Mouse (Mus musculus): ENCODE measurements around the gene Tubd1. TPM values are rescaled to one million over a fixed set of nuclear protein-coding genes. Genes with fewer than 3 reads are reported as not detected.

Tubd1 gene
- polyA plus RNA-seq, 1 experiment from 2014 or later = 10.3 TPM

DNA sequence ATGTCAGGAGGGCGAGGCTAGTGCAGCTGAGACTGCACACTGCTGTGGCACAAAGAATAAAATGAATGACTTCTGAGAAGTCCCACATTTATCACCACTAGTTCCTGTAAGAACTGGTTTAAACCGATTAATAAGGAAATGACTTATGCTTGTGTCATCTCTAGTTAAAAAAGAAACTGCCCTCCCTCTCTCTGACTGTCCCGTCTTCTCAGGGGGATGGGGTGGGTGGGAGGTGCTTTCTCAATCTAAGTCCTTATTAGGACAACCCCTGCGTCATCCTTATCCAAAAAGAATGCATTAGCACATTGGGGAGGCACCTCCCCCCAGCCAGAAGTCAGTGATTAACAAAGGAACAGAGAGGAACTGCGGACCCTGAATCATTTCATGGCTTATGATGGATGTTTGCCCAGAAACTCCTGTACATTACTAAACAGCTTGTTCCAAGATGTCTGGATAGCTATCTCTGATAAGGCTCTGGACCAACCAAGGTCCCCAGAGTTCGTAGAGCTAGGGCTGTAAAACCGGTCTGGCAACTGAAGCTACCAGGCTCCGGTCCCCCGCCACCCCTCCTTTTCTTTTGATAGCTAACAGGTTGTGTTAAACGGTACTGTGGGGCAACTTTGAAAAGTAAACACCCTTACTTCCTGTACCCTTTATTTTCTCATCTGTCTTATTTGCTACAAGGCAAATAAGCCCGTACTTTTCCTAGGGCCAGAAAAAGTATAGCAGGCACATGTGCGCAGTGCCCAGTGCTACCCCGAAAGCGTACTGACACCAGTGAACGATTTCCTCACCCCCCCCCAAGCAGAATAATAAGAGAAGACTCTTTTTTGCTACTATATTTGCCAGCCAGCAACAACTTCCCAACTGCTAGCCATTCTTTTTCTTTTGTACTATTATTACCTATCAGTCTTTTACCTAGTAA is 42.3 kb downstream of the Tubd1 start:
- Histone ChIP-seq H3K27me3 (no peaks in the 10 kb centered on the region), H3K27ac (peak overlapping the region; percentile 91), H3K4me3 (replicated peaks) (peak overlapping the region; percentile 50), H3K9ac (peak overlapping the region; percentile 53; the same call in 1 of the 2 replicates), H3K4me2 (peak overlapping the region; percentile 60), H3K9me3 (replicated peaks) (no peaks in the 10 kb centered on the region), H3K36me3 (peaks cover 10% of the 10 kb centered on the region), H3K4me1 (peaks cover 28% of the 10 kb centered on the region)
- ATAC-seq (replicated peaks; ENCODE audit: low FRiP score) = peak; percentile 92
- WGBS = 5% methylated on average over 15 of the region's 15 CpGs

DNA sequence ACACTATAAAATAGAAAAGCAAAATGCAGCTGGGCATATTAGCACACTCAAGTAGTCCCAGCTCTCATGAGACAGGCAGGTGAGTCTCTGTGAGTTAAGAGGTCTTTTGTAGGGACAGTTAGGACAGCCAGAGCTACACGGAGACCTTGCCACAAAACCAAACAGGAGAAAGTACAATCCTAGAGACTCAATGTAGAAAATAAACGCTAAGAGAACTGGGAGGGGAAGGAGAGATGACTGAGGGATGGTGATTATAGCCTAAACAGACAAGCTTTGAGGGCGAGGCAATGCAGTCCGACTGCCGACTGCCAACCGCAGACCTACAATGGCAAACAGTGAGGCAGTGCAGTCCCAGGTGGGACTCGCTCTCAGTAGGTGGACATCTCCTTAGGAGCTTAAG is 43.0 kb downstream of the Tubd1 start:
- Histone ChIP-seq H3K4me3 (replicated peaks) (no peak overlapping the region), H3K9me3 (replicated peaks) (no peaks in the 10 kb centered on the region), H3K9ac (no peak overlapping the region), H3K27me3 (no peaks in the 10 kb centered on the region), H3K4me1 (peaks cover 34% of the 10 kb centered on the region), H3K27ac (peak overlapping the region; percentile 91), H3K36me3 (peaks cover 8% of the 10 kb centered on the region), H3K4me2 (peak overlapping the region; percentile 60; the same call in 1 of the 2 replicates)
- WGBS = 46% methylated on average over 7 of the region's 7 CpGs
- no peak for ATAC-seq (replicated peaks; ENCODE audit: low FRiP score)

DNA sequence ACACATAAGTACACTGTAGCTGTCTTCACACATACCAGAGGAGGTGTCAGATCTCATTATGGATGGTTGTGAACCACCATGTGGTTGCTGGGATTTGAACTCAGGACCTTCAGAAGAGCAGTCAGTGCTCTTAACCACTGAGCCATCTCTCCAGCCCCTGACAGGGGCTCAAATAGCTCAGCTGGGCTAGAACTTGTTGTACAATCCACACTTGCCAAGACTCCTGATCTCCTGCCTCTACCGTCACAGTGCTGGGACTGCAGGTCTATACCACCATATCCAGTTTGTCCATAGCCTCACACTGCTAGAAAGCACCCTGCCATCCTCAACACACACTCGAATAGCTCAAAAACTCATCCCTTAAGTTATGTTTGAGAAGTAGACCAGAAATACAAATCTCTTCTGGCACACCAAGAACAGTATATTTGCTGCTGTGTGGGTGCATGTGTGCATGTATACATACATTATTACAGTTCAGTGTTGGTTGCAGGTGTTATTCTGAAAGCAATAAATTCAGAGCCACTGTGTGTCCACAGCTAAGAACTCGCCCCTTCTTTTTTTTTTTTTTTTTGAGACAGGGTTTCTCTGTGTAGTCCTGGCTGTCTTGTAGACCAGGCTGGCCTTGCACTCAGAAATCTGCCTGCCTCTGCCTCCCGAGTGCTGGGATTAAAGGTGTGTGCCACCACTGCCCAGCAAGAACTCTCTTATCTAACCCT is 44.0 kb downstream of the Tubd1 start:
- Histone ChIP-seq H3K4me1 (peaks cover 39% of the 10 kb centered on the region), H3K4me3 (replicated peaks) (no peak overlapping the region), H3K36me3 (peaks cover 5% of the 10 kb centered on the region; the same call in 1 of the 2 replicates), H3K4me2 (no peak overlapping the region), H3K9ac (no peak overlapping the region), H3K27ac (no peak overlapping the region), H3K9me3 (replicated peaks) (no peaks in the 10 kb centered on the region), H3K27me3 (no peaks in the 10 kb centered on the region)
- 94% methylated on average over 4 of the region's 4 CpGs for WGBS
- ATAC-seq (replicated peaks; ENCODE audit: low FRiP score) = no peak

DNA sequence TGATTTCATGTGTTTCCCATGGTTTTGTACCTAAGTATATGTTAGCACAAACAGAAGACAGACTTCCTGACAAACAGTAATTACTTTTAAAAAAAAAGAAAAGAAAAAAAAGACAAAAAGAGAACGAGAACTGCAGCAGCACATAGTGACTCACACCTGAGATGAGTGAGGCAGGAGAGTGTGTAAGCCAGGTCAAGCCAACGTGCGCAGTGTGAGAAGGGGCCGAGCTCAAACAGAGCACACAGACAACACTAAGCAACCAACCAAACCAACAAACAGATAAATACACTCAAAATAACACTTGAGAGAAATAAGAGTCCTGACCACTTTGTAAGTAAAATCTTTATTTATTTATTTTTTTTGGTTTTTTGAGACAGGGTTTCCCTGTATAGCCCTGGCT is 45.3 kb downstream of the Tubd1 start:
- Histone ChIP-seq H3K27me3 (no peaks in the 10 kb centered on the region), H3K4me1 (peaks cover 42% of the 10 kb centered on the region), H3K36me3 (peaks cover under 1% of the 10 kb centered on the region; the same call in 1 of the 2 replicates), H3K4me2 (no peak overlapping the region), H3K27ac (no peak overlapping the region), H3K9me3 (replicated peaks) (no peaks in the 10 kb centered on the region), H3K9ac (no peak overlapping the region), H3K4me3 (replicated peaks) (no peak overlapping the region)
- WGBS = 88% methylated on average over 4 of the region's 4 CpGs
- ATAC-seq (replicated peaks; ENCODE audit: low FRiP score) = no peak

DNA sequence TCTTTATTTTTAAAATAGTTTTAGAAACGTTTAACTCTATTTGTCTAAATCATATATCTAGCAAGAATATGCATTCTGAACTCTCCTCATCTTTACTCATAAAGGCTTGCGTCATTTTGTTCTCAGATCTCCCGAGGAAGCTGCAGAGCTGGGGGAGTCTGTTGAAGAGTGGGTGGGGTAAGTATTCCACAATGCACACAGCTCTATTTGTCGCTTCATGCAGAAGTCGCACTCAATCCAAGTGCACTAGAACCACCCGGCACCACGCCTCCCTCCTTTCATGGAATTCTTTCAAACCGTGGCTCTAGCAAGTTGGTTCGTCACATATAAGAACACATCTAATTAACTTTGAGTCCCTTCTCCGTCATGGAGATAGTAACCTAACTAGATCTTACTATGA is 45.8 kb downstream of the Tubd1 start:
- Histone ChIP-seq H3K27me3 (no peaks in the 10 kb centered on the region), H3K4me2 (no peak overlapping the region), H3K9ac (no peak overlapping the region), H3K36me3 (no peaks in the 10 kb centered on the region), H3K9me3 (replicated peaks) (no peaks in the 10 kb centered on the region), H3K4me3 (replicated peaks) (no peak overlapping the region), H3K27ac (no peak overlapping the region), H3K4me1 (peaks cover 38% of the 10 kb centered on the region)
- ATAC-seq (replicated peaks; ENCODE audit: low FRiP score) = no peak
- 92% methylated on average over 10 of the region's 10 CpGs for WGBS

DNA sequence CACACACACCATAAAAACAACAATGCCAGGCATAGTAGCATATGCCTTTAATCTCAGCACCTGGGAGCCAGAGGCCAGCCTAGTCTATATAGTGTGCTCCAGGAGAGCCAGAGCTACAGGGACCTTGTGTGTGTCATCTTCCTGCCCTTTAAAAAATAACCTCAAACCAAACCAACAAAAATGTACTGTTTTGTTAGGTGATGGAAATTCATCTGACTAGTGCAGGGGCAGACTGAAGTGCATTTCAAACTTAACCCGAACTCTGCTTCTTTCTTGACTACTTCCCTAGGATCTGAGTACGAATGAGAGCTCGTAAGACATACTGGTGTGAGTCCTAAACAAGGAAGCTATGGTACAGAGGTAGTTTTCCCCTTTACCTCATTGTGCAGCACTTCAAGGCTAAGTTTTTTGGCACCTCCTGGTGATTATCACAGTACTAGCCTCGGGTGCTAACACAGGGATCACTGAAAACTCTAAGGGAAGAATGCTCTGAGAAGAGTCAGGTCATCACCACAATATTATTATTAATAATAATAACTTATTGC is 46.6 kb downstream of the Tubd1 start:
- Histone ChIP-seq H3K4me1 (peaks cover 33% of the 10 kb centered on the region), H3K9ac (no peak overlapping the region), H3K9me3 (replicated peaks) (no peaks in the 10 kb centered on the region), H3K36me3 (no peaks in the 10 kb centered on the region), H3K4me3 (replicated peaks) (no peak overlapping the region), H3K4me2 (no peak overlapping the region), H3K27me3 (no peaks in the 10 kb centered on the region), H3K27ac (no peak overlapping the region)
- WGBS = 79% methylated on average over 4 of the region's 4 CpGs
- ATAC-seq (replicated peaks; ENCODE audit: low FRiP score) = no peak

DNA sequence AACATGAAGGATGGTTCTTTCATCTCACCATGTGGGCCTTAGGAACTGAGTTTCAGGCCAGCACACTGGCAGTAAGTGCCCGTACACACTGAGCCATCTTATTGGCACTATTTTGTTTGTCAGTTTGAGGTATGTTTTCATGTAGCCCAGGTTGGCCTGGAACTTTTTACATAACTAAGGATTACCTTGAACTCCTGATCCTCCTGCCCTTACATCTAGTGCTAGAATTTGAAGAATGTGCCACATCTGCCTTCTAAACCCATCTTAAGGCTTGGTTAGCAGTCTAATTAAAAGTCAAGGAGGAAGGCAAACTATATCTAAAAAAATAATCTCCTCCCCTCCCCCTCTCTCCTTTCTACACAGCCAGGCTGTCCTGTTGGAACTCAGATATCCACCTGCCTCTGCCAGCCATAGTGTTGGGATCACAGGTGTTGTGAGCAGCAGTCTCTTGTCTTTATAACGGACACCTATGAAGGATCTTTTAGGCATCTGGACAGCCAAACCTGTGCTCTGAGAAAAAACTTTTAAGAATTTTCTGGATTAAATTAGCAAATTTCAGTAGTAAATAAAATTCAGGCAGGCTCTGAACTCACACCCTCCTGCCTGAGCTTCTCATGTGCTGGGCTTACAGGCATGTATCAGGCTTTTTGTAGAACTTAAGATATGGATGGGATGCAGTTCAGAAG is 47.3 kb downstream of the Tubd1 start:
- peaks cover 28% of the 10 kb centered on the region for H3K4me1 ChIP-seq
- no peaks in the 10 kb centered on the region for H3K36me3 ChIP-seq
- H3K4me2 ChIP-seq = no peak overlapping the region
- no peaks in the 10 kb centered on the region for H3K27me3 ChIP-seq
- 91% methylated on average over 2 of the region's 2 CpGs for WGBS
- no peak for ATAC-seq (replicated peaks; ENCODE audit: low FRiP score)
- H3K4me3 ChIP-seq (replicated peaks) = no peak overlapping the region
- H3K9ac ChIP-seq = no peak overlapping the region
- no peaks in the 10 kb centered on the region for H3K9me3 ChIP-seq (replicated peaks)
- peak overlapping the region; percentile 58 for H3K27ac ChIP-seq

DNA sequence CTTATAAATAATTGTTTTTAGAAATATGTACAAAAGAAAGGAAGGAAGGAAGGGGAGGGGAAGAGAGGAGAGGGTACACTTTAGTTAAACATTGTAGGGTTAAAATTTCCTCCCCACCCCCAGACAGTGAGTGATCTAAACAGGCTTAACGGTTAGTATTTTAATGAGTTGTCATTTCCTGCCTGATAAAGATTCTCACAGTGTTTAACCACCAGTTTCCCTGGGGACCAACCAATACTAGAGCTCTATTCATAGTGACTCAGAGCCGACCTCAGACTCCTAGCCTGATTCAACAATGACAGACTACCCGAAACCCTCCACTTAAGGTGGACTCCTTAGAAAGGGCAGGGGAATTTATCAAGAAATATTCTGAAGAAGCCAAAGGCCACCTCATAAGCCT is 48.2 kb downstream of the Tubd1 start:
- ATAC-seq (replicated peaks; ENCODE audit: low FRiP score) = no peak
- peak overlapping the region; percentile 37; the same call in 1 of the 2 replicates for H3K27ac ChIP-seq
- peaks cover 19% of the 10 kb centered on the region for H3K4me1 ChIP-seq
- H3K27me3 ChIP-seq = no peaks in the 10 kb centered on the region
- no peak overlapping the region for H3K4me2 ChIP-seq
- no peak overlapping the region for H3K9ac ChIP-seq
- no peak overlapping the region for H3K4me3 ChIP-seq (replicated peaks)
- no peaks in the 10 kb centered on the region for H3K9me3 ChIP-seq (replicated peaks)
- 21% methylated on average over 3 of the region's 3 CpGs for WGBS
- no peaks in the 10 kb centered on the region for H3K36me3 ChIP-seq

DNA sequence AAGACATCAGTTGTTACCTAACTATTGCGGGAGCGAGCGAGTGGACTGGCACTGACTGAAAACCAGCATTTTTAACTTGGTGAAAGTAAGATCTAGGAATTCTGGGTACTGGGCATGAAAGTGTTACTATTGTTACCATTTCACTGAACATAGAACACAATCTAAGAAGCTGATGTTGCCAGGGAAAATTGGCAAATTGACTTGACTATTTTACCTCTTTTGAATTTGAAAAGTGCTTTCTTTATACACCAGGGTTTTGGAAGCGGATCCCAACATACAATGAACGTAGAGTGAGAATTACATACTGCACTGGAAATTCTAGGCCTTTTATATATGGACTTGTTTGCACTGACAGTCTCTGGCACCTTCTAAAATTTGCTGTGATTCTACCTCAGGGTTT is 48.7 kb downstream of the Tubd1 start:
- Histone ChIP-seq H3K9me3 (replicated peaks) (no peaks in the 10 kb centered on the region), H3K4me1 (peaks cover 16% of the 10 kb centered on the region), H3K9ac (no peak overlapping the region), H3K4me3 (replicated peaks) (no peak overlapping the region), H3K27ac (peak overlapping the region; percentile 37; the same call in 1 of the 2 replicates), H3K36me3 (no peaks in the 10 kb centered on the region), H3K27me3 (no peaks in the 10 kb centered on the region), H3K4me2 (no peak overlapping the region)
- no peak for ATAC-seq (replicated peaks; ENCODE audit: low FRiP score)
- 89% methylated on average over 5 of the region's 5 CpGs for WGBS

DNA sequence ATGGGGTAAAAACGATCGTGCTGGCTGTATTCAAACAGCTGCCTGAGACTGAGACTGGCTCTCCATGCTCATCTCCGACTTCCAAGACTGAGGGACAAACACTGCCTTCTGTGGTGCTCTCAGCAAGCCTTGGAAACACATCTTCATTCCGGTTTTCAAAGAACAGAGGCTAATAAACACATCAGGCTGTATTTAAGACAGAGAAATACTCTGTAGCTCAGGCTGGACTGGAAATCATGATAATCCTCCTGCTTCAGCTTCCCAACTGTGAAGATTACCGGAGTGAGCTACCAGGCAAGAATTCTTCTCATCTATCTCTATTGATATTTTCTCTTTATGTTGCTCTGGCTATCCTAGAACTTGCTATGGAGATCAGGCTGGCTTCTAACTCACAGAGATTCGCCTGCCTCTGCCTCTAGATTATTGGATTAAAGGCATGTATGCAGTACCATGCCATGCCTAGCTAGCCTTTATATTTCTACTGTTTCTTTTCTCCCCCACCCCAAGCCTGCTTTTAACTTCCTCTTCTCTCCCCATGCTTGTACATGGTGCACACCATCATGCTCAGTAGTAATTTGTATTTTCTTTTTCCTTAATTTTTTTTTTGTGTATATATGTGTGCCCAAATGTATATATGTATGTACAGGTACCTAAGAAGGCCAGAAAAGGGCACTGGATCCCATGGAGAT is 49.5 kb downstream of the Tubd1 start:
- WGBS = 85% methylated on average over 6 of the region's 6 CpGs
- no peak overlapping the region for H3K4me3 ChIP-seq (replicated peaks)
- no peaks in the 10 kb centered on the region for H3K36me3 ChIP-seq
- H3K27ac ChIP-seq = 0 out of 2 replicates have a peak overlapping the region, but pooled peaks have one; percentile 24
- no peak overlapping the region for H3K4me2 ChIP-seq
- no peaks in the 10 kb centered on the region for H3K9me3 ChIP-seq (replicated peaks)
- H3K27me3 ChIP-seq = no peaks in the 10 kb centered on the region
- peaks cover 16% of the 10 kb centered on the region for H3K4me1 ChIP-seq
- no peak overlapping the region for H3K9ac ChIP-seq
- no peak for ATAC-seq (replicated peaks; ENCODE audit: low FRiP score)

DNA sequence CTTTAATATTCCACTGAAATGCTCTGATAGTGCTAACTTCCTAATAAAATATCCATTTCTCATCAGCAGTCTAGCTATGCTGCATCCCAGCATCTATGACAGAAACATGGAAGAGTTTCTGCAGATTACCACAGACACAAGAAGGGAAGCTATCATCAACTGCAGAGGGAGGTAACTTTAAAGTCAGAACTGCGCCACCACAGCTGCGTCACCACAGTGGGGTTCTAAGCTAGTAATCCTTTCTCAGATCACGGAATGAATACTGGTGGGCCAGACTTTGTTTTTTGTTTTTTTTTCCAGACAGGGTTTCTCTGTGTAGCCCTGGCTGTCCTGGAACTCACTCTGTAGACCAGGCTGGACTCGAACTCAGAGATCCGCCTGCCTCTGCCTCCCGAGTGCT is 50.6 kb downstream of the Tubd1 start:
- H3K9ac ChIP-seq = no peak overlapping the region

More for the DNA sequence above, 50.6 kb downstream of the Tubd1 start:
- no peak for ATAC-seq (replicated peaks; ENCODE audit: low FRiP score)
- H3K27ac ChIP-seq = no peak overlapping the region
- H3K4me2 ChIP-seq = no peak overlapping the region
- H3K4me1 ChIP-seq = peaks cover 16% of the 10 kb centered on the region
- H3K9me3 ChIP-seq (replicated peaks) = no peaks in the 10 kb centered on the region
- no peak overlapping the region for H3K4me3 ChIP-seq (replicated peaks)
- no peaks in the 10 kb centered on the region for H3K36me3 ChIP-seq
- H3K27me3 ChIP-seq = no peaks in the 10 kb centered on the region
- 95% methylated on average over 6 of the region's 6 CpGs for WGBS
